ENCODE assay signal across 9 mouse cellular contexts in the genomic region with DNA sequence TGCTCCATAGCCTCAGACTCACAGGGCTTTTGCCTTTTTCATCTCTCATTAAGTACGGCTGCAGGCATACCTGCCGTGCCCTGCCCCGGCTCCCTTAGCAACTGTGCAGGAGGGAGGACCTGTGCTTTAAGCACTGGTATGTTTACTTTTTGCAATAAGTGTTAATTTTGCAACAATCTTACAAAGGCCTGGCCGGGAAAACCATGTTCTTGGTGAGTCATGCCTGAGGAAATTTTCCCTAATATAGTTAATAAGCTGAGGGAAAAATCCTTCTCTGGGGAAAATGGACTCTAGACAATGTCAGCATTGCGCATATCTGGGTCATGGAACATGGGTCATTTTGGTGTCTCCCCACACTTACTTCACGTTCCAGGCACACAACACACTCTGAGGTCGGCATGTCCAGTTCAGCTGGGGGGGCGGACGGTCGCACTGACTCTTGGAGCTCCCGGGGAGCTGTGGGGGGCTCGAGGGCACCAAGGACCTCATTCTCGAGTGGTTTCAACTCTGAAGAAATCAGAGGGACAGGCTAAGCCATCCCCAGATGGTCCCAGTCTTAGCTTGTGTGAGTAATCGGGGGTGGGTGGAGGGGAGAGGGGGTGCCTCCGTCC. TPM values are rescaled to one million over a fixed set of nuclear protein-coding genes. Genes with fewer than 3 reads are reported as not detected.
A peak's percentile ranks its signal among the peaks of the same experiment; 100 is the strongest.
DNase-seq lines count a peak whose midpoint lies in the region; ATAC-seq lines count a peak whose summit lies in the region.
"Had no signal": no experiment of that assay in that cellular context is flagged by ENCODE, and none has a peak within 500 bp of the region (broad histone marks: within the 10 kb centered on the region; RNA-seq: fewer than 3 reads in every experiment).

No protein-coding gene starts in this region.

- no peaks in the 10 kb centered on the region for H3K9me3 ChIP-seq in intestine, embryonic 15.5 days
- H3K9me3 ChIP-seq in intestine, embryonic 16.5 days (ENCODE audit: control insufficient read depth, low read length), result no peaks in the 10 kb centered on the region
- H3K9me3 ChIP-seq in hindbrain, embryonic 14.5 days (ENCODE audit: control insufficient read depth, low read length), result no peaks in the 10 kb centered on the region
- H3K9me3 ChIP-seq in forebrain, embryonic 10.5 days, result no peaks in the 10 kb centered on the region
- H3K9me3 ChIP-seq: midbrain, embryonic 12.5 days had no signal

- H3K4me2 ChIP-seq in intestine, embryonic 15.5 days (replicated peaks), result no peak overlapping the region
- no peak overlapping the region for H3K4me2 ChIP-seq in intestine, embryonic 16.5 days (ENCODE audit: low read depth, low read length)
- H3K4me2 ChIP-seq in hindbrain, embryonic 14.5 days (replicated peaks), result no peak overlapping the region
- H3K4me2 ChIP-seq: midbrain, embryonic 12.5 days had no signal

- no peak for DNase-seq in hindbrain, embryonic 14.5 days (ENCODE audit: low spot score)
- peak; percentile 80 for DNase-seq in lung, postnatal 36 days
- no peak for DNase-seq in forebrain, embryonic 10.5 days (ENCODE audit: extremely low spot score, low spot score)
- DNase-seq in urinary bladder, postnatal 14 days (ENCODE audit: low spot score), result no peak
- DNase-seq: adrenal gland, adult 8-10 months had no signal

- no peak overlapping the region for H3K27ac ChIP-seq in intestine, embryonic 15.5 days
- no peak overlapping the region for H3K27ac ChIP-seq in intestine, embryonic 16.5 days (ENCODE audit: low read length)
- peak overlapping the region; percentile 31 for H3K27ac ChIP-seq in brown adipose tissue, adult 24 weeks (replicated peaks; ENCODE audit: low read depth, low read length)
- no peak overlapping the region for H3K27ac ChIP-seq in hindbrain, embryonic 14.5 days
- H3K27ac ChIP-seq in forebrain, embryonic 10.5 days, result no peak overlapping the region
- H3K27ac ChIP-seq: midbrain, embryonic 12.5 days had no signal

- peak; percentile 7; the same call in 1 of the 2 replicates for ATAC-seq in intestine, embryonic 15.5 days
- ATAC-seq in intestine, embryonic 16.5 days, result no peak
- peak; percentile 6; the same call in 1 of the 2 replicates for ATAC-seq in hindbrain, embryonic 14.5 days (ENCODE audit: low FRiP score)

- H3K4me1 ChIP-seq in intestine, embryonic 15.5 days (replicated peaks), result no peaks in the 10 kb centered on the region
- H3K4me1 ChIP-seq in intestine, embryonic 16.5 days (ENCODE audit: control insufficient read depth, insufficient read depth, low read length), result 0 out of 2 replicates have a peak, but pooled peaks cover 2% of the 10 kb centered on the region
- peaks cover 2% of the 10 kb centered on the region; the same call in 1 of the 2 replicates for H3K4me1 ChIP-seq in brown adipose tissue, adult 24 weeks (ENCODE audit: control insufficient read depth, insufficient read depth, insufficient read length, low read length)
- no peaks in the 10 kb centered on the region for H3K4me1 ChIP-seq in hindbrain, embryonic 14.5 days (replicated peaks; ENCODE audit: control insufficient read depth, insufficient read depth, low read length)
- peaks cover 8% of the 10 kb centered on the region for H3K4me1 ChIP-seq in forebrain, embryonic 10.5 days
- H3K4me1 ChIP-seq: midbrain, embryonic 12.5 days had no signal

- 63% methylated on average over 15 of the region's 15 CpGs for WGBS in intestine, embryonic 15.5 days
- WGBS in intestine, embryonic 16.5 days, result 65% methylated on average over 15 of the region's 15 CpGs
- 76% methylated on average over 15 of the region's 15 CpGs for WGBS in hindbrain, embryonic 14.5 days
- 84% methylated on average over 15 of the region's 15 CpGs for WGBS in forebrain, embryonic 10.5 days

- peaks cover 13% of the 10 kb centered on the region for H3K36me3 ChIP-seq in intestine, embryonic 15.5 days
- H3K36me3 ChIP-seq in intestine, embryonic 16.5 days (ENCODE audit: control insufficient read depth, insufficient read depth, low read length), result no peaks in the 10 kb centered on the region
- H3K36me3 ChIP-seq in hindbrain, embryonic 14.5 days (replicated peaks; ENCODE audit: control insufficient read depth, insufficient read depth), result peaks cover 70% of the 10 kb centered on the region
- peaks cover 32% of the 10 kb centered on the region for H3K36me3 ChIP-seq in forebrain, embryonic 10.5 days (replicated peaks)

- no peak overlapping the region for H3K9ac ChIP-seq in intestine, embryonic 15.5 days
- no peak overlapping the region for H3K9ac ChIP-seq in intestine, embryonic 16.5 days (ENCODE audit: low read depth, low read length)
- no peak overlapping the region for H3K9ac ChIP-seq in hindbrain, embryonic 14.5 days
- H3K9ac ChIP-seq: midbrain, embryonic 12.5 days had no signal

- H3K4me3 ChIP-seq in intestine, embryonic 15.5 days (replicated peaks), result no peak overlapping the region
- H3K4me3 ChIP-seq in intestine, embryonic 16.5 days (ENCODE audit: low read length), result no peak overlapping the region
- H3K4me3 ChIP-seq in brown adipose tissue, adult 24 weeks (ENCODE audit: insufficient read depth, low read depth, low read length), result no peak overlapping the region
- H3K4me3 ChIP-seq in hindbrain, embryonic 14.5 days (replicated peaks; ENCODE audit: low read length), result no peak overlapping the region
- H3K4me3 ChIP-seq in forebrain, embryonic 10.5 days, result no peak overlapping the region
- H3K4me3 ChIP-seq: midbrain, embryonic 12.5 days had no signal

- H3K27me3 ChIP-seq in intestine, embryonic 15.5 days (replicated peaks), result no peaks in the 10 kb centered on the region
- H3K27me3 ChIP-seq in intestine, embryonic 16.5 days (replicated peaks; ENCODE audit: control insufficient read depth, insufficient read depth, low read length), result no peaks in the 10 kb centered on the region
- H3K27me3 ChIP-seq in hindbrain, embryonic 14.5 days (ENCODE audit: control insufficient read depth, insufficient read depth, low read length), result no peaks in the 10 kb centered on the region
- H3K27me3 ChIP-seq in forebrain, embryonic 10.5 days (ENCODE audit: poor library complexity, severe bottlenecking), result no peaks in the 10 kb centered on the region
- H3K27me3 ChIP-seq: midbrain, embryonic 12.5 days had no signal

RNA-seq across cellular contexts. Expression of a gene that starts 33.6 kb away (rescaled TPM):
- 185 and 190 TPM in 2 replicates for polyA plus RNA-seq in intestine, embryonic 15.5 days (2015; fragmentation: Nextera tagmentation; extraction: Ambion mirVana)
- 141 and 162 TPM in 2 replicates for polyA plus RNA-seq in intestine, embryonic 16.5 days (2015; fragmentation: Nextera tagmentation; extraction: Ambion mirVana)
- 5.8 and 7.5 TPM in 2 replicates for polyA plus RNA-seq in brown adipose tissue, adult 24 weeks (2012; ENCODE audit: insufficient read depth, insufficient read length, missing spikeins)
- polyA plus RNA-seq in hindbrain, embryonic 14.5 days (2014; fragmentation: Nextera tagmentation; extraction: Ambion mirVana), result 106 and 113 TPM in 2 replicates
- 192 and 197 TPM in 2 replicates for polyA plus RNA-seq in forebrain, embryonic 10.5 days (2016; fragmentation: Nextera tagmentation; extraction: Ambion mirVana)

RNA-seq across cellular contexts. Expression of a gene that starts 33.7 kb away (rescaled TPM):
- polyA plus RNA-seq in intestine, embryonic 15.5 days (2015; fragmentation: Nextera tagmentation; extraction: Ambion mirVana), result 7.2 and 7.7 TPM in 2 replicates
- polyA plus RNA-seq in intestine, embryonic 16.5 days (2015; fragmentation: Nextera tagmentation; extraction: Ambion mirVana), result 6.8 and 7.8 TPM in 2 replicates
- polyA plus RNA-seq in brown adipose tissue, adult 24 weeks (2012; ENCODE audit: insufficient read depth, insufficient read length, missing spikeins), result 6.6 and 13.1 TPM in 2 replicates
- polyA plus RNA-seq in hindbrain, embryonic 14.5 days (2014; fragmentation: Nextera tagmentation; extraction: Ambion mirVana), result 20.2 and 22.4 TPM in 2 replicates
- 6.6 and 8.0 TPM in 2 replicates for polyA plus RNA-seq in forebrain, embryonic 10.5 days (2016; fragmentation: Nextera tagmentation; extraction: Ambion mirVana)

RNA-seq across cellular contexts. Expression of a gene that starts 51.8 kb away (rescaled TPM):
- 40.4 and 42.2 TPM in 2 replicates for polyA plus RNA-seq in intestine, embryonic 15.5 days (2015; fragmentation: Nextera tagmentation; extraction: Ambion mirVana)
- polyA plus RNA-seq in intestine, embryonic 16.5 days (2015; fragmentation: Nextera tagmentation; extraction: Ambion mirVana), result 35.4 and 37.8 TPM in 2 replicates
- polyA plus RNA-seq in brown adipose tissue, adult 24 weeks (2012; ENCODE audit: insufficient read depth, insufficient read length, missing spikeins), result 4.9 and 5.9 TPM in 2 replicates
- 16.8 and 19.4 TPM in 2 replicates for polyA plus RNA-seq in hindbrain, embryonic 14.5 days (2014; fragmentation: Nextera tagmentation; extraction: Ambion mirVana)
- 22.8 and 25.3 TPM in 2 replicates for polyA plus RNA-seq in forebrain, embryonic 10.5 days (2016; fragmentation: Nextera tagmentation; extraction: Ambion mirVana)

RNA-seq across cellular contexts. Expression of a gene that starts 54.2 kb away (rescaled TPM):
- polyA plus RNA-seq in intestine, embryonic 15.5 days (2015; fragmentation: Nextera tagmentation; extraction: Ambion mirVana), result 16.8 and 19.3 TPM in 2 replicates
- 21.5 and 26.6 TPM in 2 replicates for polyA plus RNA-seq in intestine, embryonic 16.5 days (2015; fragmentation: Nextera tagmentation; extraction: Ambion mirVana)
- polyA plus RNA-seq in brown adipose tissue, adult 24 weeks (2012; ENCODE audit: insufficient read depth, insufficient read length, missing spikeins), result 13.1 and 15.2 TPM in 2 replicates
- polyA plus RNA-seq in hindbrain, embryonic 14.5 days (2014; fragmentation: Nextera tagmentation; extraction: Ambion mirVana), result 16.3 and 17.4 TPM in 2 replicates
- 14.2 and 14.8 TPM in 2 replicates for polyA plus RNA-seq in forebrain, embryonic 10.5 days (2016; fragmentation: Nextera tagmentation; extraction: Ambion mirVana)

Comparison
In these comparisons a context has a peak if more than half of its experiments do, and no peak if none do; other contexts are left out.
1. RNA of a gene that starts 33.6 kb away (polyA plus RNA-seq): 192 to 197 TPM in forebrain, embryonic 10.5 days, 185 to 190 TPM in intestine, embryonic 15.5 days, 141 to 162 TPM in intestine, embryonic 16.5 days and 106 to 113 TPM in hindbrain, embryonic 14.5 days; 5.8 to 7.5 TPM in brown adipose tissue, adult 24 weeks; every median in the first group is over 10 times any median in the second.